ENCODE assay signal across 7 mouse cellular contexts in the genomic region with DNA sequence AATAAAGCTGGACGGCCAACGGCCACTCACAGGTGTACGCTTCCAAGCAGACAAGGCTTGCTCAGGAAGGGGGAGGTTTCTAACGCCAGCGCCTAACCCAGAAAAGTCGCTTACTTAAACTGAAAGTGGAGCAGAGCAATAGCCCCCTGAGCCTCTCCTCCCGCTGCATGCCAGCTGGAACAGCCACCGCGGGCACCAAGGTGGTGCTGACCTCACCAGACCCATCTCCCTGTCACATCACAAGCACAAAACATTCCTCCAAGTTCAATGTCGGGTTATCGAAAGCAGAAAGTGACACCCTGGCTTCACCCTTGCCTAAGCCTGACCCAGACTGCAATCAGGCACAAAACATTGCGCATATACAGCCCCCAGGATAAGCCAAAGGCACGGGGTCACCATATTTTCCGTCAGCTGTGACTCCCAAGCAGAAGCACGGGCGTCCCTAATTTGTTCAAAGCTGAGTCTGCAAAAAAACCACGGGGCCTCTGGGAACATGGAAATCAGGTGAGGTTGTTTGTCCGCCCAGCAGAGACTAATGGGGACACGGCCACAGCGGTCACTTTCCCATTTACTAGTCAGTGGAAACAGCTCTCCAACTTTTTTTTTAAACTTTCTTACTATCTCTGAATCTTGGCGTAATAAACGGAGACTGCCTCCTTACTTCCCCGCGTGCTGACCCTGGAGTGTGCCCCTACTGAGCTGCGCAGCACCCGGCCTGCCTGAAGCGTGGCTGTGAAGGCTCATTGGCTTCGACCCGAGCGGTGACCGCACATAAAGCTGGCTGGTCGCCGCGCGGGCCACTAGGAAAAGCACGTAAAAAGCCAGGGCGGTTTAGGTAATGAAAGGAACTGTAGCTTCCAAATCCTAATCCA. TPM values are rescaled to one million over a fixed set of nuclear protein-coding genes. Genes with fewer than 3 reads are reported as not detected.
DNase-seq lines count a peak whose midpoint lies in the region; ATAC-seq and TF ChIP-seq lines count a peak whose summit lies in the region.

No protein-coding gene starts in this region.

- TF ChIP-seq POLR2A in ES-Bruce4 (IDR thresholded peaks at IDR 0.05; ENCODE audit: insufficient read depth, low read length): no peak
- no peak for TF ChIP-seq POLR2A in bone marrow macrophage, adult 2 months (IDR thresholded peaks at IDR 0.05; ENCODE audit: borderline replicate concordance, low read depth, low read length)

- no peak overlapping the region for H3K27ac ChIP-seq in ES-Bruce4 (ENCODE audit: insufficient read depth, low read length)
- no peak overlapping the region for H3K27ac ChIP-seq in bone marrow macrophage, adult 2 months (ENCODE audit: insufficient read depth, low read depth, low read length)
- no peak overlapping the region for H3K27ac ChIP-seq in kidney, embryonic 14.5 days (ENCODE audit: low read depth, low read length)

- TF ChIP-seq CTCF in ES-Bruce4 (IDR thresholded peaks at IDR 0.05; ENCODE audit: low read depth, low read length): no peak
- TF ChIP-seq CTCF in bone marrow macrophage, adult 2 months (IDR thresholded peaks at IDR 0.05; ENCODE audit: low read depth, low read length): no peak

- H3K4me2 ChIP-seq in kidney, embryonic 14.5 days (replicated peaks; ENCODE audit: low read depth, low read length): peak overlapping the region; percentile 100

- H3K27me3 ChIP-seq in ES-Bruce4 (ENCODE audit: control insufficient read depth, insufficient read depth, low read length, poor library complexity, severe bottlenecking): peaks cover 18% of the 10 kb centered on the region
- peaks cover 35% of the 10 kb centered on the region for H3K27me3 ChIP-seq in kidney, embryonic 14.5 days (ENCODE audit: control insufficient read depth, insufficient read depth, low read length)

- 0 out of 2 replicates have a peak overlapping the region, but pooled peaks have one; percentile 14 for H3K9ac ChIP-seq in ES-Bruce4 (ENCODE audit: low read depth, poor library complexity, severe bottlenecking)
- peak overlapping the region; percentile 67; the same call in 1 of the 2 replicates for H3K9ac ChIP-seq in kidney, embryonic 14.5 days (ENCODE audit: low read depth, low read length)

- ATAC-seq in kidney, embryonic 14.5 days (ENCODE audit: low FRiP score, low TSS enrichment): no peak
- peak; percentile 35 for ATAC-seq in megakaryocyte progenitor cell, adult 5-6 weeks (replicated peaks; ENCODE audit: poor library complexity)

- H3K4me1 ChIP-seq in ES-Bruce4 (ENCODE audit: control insufficient read depth, insufficient read depth, low read length): no peaks in the 10 kb centered on the region
- peaks cover 17% of the 10 kb centered on the region for H3K4me1 ChIP-seq in bone marrow macrophage, adult 2 months (ENCODE audit: control insufficient read depth, insufficient read depth, low read length)
- H3K4me1 ChIP-seq in kidney, embryonic 14.5 days (ENCODE audit: control insufficient read depth, insufficient read depth, low read length): peaks cover 18% of the 10 kb centered on the region; the same call in 1 of the 2 replicates

- no peaks in the 10 kb centered on the region for H3K36me3 ChIP-seq in ES-Bruce4 (ENCODE audit: control insufficient read depth, insufficient read depth, low read length, poor library complexity, severe bottlenecking)
- no peaks in the 10 kb centered on the region for H3K36me3 ChIP-seq in kidney, embryonic 14.5 days (ENCODE audit: control insufficient read depth, insufficient read depth, low read length)

- H3K9me3 ChIP-seq in ES-Bruce4 (replicated peaks; ENCODE audit: control insufficient read depth, insufficient read depth, low read length, poor library complexity, severe bottlenecking): no peaks in the 10 kb centered on the region
- H3K9me3 ChIP-seq in kidney, embryonic 14.5 days (ENCODE audit: control insufficient read depth, low read length): no peaks in the 10 kb centered on the region; the same call in 1 of the 2 replicates

- peak overlapping the region; percentile 79 for H3K4me3 ChIP-seq in ES-Bruce4 (ENCODE audit: low read depth, low read length)
- peak overlapping the region; percentile 92 for H3K4me3 ChIP-seq in bone marrow macrophage, adult 2 months (ENCODE audit: insufficient read depth, low read length)
- H3K4me3 ChIP-seq in kidney, embryonic 14.5 days (ENCODE audit: low read length): peak overlapping the region; percentile 59

- peak; percentile 29 to 35 for DNase-seq in heart, adult 9 months (ENCODE audit: low spot score in 2 of 2)
- DNase-seq in thymus, postnatal 0 days (ENCODE audit: low spot score): no peak
- no peak for DNase-seq in frontal cortex, postnatal 36 days (ENCODE audit: low spot score in 2 of 2)

- 1% methylated on average over 37 of the region's 37 CpGs for WGBS in kidney, embryonic 14.5 days

- TF ChIP-seq EP300 in ES-Bruce4 (IDR thresholded peaks at IDR 0.05; ENCODE audit: insufficient read depth, low read depth, low read length): no peak

RNA-seq across cellular contexts. Expression of a gene that starts 1.6 kb away (rescaled TPM):
- 1.4 and 1.6 TPM in 2 replicates for polyA plus RNA-seq in ES-Bruce4 (2011; ENCODE audit: insufficient read depth, insufficient read length, low read depth, missing spikeins)
- 7.8 and 9.5 TPM in 2 replicates for polyA plus RNA-seq in bone marrow macrophage, adult 2 months (2012; ENCODE audit: insufficient read depth, insufficient read length, missing spikeins)
- 2.1 and 3.7 TPM in 2 replicates for polyA plus RNA-seq in kidney, embryonic 14.5 days (2014; fragmentation: Nextera tagmentation; extraction: Ambion mirVana)
- total RNA-seq in megakaryocyte progenitor cell, adult 5-6 weeks (2015): 0.20 and 0.79 TPM in 2 replicates
- total RNA-seq in megakaryocyte progenitor cell, adult 5-6 weeks (2017): 0.29 and 0.61 TPM in 2 replicates
- polyA plus RNA-seq in thymus, postnatal 0 days (2015; fragmentation: Nextera tagmentation; extraction: Ambion mirVana): 10.8 and 11.2 TPM in 2 replicates

Comparison
In these comparisons a context has a peak if more than half of its experiments do, and no peak if none do; other contexts are left out.
1. DNase-seq: peak in heart, adult 9 months (2 of 2); none in thymus, postnatal 0 days (single experiment) and frontal cortex, postnatal 36 days (0 of 2).
2. Peak in every context shown above with its lines, with median percentiles within 50 percentile points of each other: H3K4me3 ChIP-seq.